Mouse (Mus musculus) right cerebral cortex, postnatal 14 days (tissue): Measurements from ENCODE around the gene Tab1.
"Not testable (repeated sequence)": the region's sequence is repeated elsewhere in the genome, so short reads cannot be mapped to it uniquely, and the experiment has no call there.

Experiments used
- DNase-seq: peaks from one replicate; pipeline ENCODE4 v3.0.0; 2022

Gene Tab1

DNA sequence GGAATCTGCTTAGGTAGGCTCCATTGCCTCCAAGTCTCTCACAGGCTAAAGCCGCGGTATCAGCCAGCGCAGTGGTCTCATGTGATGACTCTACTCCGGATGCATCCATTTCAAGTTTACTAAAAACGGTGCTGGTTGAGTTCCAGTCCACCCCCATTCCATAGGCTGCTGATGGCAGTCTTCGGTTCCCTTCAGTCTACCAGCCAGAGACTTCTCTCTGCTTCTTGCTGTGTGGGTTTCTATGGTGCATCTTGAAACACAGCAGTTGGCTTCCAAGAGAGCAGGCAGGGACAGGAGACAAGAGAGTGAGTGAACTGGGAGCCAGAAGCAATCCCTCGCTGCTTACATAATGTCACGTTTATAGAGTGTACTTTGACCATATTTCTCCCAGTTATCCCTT, 25.8 kb upstream of the Tab1 start:
- no peak for DNase-seq

DNA sequence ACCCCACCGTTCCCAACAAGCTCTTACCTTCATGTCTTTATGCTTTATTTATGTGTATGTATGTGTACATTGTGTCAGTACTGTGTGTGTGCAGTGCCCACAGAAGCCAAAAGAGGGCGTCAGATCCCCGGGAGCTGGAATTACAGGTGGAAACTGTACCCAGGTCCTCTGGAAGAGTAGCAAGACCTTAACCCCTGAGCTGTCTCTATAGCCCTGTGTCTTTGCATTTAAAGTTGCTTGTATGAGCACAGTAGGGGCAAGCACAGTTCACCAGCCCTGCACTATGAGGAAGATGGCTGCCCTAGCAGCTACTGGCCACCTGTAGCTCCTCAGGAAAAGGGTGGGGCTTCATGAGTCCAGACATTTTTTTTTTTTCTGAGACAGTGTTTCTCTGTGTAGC, 25.4 kb upstream of the Tab1 start:
- no peak for DNase-seq

DNA sequence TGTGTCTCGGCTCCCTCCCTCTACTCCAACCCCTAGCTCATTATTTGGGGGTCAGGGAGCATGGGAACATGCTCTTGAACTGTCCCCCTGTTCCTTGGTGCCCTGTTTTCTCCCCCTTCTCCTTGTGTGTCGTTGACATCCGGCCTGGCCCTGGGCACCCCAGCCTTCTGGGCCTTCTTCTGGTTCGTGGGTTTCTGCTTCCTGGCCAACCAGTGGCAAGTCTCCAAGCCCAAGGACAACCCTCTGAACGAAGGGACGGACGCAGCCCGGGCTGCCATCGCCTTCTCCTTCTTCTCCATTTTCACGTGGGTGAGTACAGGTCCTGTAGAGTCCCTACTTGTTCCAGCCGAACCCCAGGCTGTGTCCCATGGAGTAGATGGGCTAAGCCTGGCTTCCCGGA, 21.5 kb upstream of the Tab1 start:
- no peak for DNase-seq

DNA sequence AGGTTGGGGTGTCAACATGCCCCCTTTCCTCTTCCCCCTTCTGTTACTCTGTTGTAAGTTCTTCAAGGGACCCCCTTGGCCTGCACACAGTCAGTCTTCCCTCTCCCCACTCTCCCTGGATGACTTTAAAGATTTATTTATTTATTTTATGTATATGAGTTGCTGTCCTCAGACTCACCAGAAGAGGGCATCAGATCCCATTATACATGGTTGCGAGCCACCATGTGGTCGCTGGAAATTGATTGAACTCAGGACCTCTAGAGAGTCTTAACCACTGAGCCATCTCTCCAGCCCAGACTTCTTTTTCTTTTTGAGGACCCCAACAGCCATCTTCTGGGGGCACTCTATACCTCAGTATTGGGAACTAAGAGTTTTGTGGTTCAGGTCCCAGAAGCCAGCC, 20.4 kb upstream of the Tab1 start:
- no peak for DNase-seq

DNA sequence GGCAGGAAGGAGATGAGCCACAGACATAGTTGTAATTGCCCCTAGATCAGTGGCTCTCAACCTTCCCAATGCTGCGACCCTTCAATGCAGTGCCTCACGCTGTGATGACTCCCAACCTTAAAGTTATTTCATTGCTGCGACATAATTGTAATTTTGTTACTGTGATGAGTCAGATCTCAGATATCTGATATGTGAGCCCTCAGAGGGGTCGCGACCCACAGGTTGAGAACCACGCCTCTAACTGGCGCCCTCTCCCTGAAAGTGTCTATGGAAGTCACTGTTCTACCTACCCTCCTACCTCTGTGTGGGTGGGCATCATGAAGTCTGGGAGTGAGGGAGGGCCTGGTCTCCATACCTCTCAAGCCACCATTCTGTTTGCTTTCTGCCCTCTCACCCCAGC, 18.5 kb upstream of the Tab1 start:
- DNase-seq: no peak

DNA sequence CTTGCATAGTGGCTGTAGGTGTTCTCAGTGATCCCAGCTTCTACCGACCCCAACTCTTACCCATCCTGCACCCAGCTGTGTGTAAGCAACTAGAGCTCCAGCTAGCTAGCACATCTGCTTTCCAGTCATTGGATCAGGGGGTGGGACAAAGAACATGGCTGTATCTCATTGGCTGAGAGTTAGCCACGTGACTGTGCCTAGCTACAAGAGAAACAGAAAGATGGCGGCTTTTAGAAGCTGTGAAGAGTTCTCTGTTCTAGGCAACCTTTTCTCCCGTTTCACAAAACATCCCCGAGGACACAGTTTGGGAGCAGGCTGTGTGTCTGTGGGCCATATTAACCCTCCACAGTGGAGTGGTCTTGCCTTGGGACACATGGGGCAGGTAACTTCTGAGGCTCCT, 17.7 kb upstream of the Tab1 start:
- DNase-seq: no peak

DNA sequence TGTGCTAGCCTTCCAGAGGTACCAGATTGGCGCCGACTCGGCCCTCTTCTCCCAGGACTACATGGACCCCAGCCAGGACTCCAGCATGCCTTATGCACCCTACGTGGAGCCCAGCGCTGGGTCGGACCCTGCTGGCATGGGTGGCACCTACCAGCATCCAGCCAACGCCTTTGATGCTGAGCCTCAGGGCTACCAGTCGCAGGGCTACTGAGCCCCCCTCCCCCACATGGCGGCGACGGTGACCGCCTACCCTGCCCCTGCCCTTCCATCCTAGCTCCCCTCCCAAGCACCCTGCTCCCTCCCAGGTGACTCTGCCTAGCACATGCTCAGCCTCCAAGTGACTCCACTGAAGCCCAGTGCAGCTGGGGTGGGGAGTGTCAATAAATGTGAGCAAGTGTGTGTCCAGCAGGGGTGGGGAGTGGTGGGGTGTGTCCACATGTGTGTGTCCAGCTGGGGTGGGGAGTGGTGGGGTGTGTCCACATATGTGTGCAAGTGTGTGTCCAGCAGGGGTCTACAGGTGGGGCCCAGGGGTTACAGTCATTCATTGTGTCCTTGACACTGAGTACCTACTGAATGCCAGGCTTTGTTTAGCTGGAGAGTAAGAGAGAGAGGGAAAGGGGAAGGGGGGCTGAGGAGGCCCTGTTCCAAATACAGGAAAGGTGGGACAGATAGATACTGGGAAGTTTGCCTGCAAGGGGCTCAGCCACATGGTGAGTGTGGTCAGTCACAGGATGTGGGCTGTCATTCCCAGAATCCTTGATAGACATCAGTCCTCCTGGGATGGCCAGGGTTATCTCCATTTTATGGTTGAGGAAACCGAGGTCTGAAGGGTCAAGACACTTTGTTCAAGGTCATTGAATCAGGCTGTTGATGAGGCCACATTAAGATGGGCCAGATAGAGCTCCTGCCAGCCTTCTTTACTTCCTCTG, 16.8 kb upstream of the Tab1 start:
- no peak for DNase-seq

DNA sequence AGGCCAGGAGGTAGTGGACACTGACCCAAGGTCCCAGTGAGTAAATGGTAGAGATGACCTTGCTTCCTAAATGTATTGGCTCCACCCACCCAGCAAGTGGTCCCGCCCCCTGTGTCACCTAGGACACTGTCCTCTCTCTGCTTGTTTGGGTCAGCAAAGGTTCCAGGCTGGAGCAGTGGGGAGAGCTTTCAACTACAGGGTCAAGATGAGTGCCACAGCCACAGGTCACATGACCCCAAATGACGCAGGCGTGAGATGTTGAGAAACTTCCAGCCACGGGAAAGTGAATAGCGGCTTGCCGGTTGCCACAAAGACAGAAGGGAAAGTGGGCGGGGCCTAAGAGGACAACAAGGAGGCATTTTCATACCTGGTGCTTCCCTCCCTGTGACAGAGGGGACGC, 15.8 kb upstream of the Tab1 start:
- DNase-seq: no peak

DNA sequence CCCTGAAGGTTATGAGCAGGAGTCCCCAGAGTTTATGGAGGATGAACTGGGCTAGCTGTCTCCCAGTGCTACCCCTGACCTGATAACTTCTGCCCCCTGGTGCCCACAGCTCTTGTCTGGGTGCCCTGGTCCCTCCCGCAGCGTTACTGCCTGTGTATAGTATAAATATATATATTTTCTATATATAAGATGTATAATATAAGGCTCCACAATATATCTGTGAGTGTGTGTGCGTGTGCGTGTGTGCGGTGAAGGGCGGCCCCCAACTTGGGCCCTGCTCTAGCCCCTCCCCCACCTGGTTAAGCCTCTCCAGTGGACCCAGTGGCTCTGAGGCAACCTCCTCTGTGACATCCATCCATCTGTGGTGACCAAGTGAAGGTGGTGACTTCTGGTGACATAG, 13.9 kb upstream of the Tab1 start:
- no peak for DNase-seq

DNA sequence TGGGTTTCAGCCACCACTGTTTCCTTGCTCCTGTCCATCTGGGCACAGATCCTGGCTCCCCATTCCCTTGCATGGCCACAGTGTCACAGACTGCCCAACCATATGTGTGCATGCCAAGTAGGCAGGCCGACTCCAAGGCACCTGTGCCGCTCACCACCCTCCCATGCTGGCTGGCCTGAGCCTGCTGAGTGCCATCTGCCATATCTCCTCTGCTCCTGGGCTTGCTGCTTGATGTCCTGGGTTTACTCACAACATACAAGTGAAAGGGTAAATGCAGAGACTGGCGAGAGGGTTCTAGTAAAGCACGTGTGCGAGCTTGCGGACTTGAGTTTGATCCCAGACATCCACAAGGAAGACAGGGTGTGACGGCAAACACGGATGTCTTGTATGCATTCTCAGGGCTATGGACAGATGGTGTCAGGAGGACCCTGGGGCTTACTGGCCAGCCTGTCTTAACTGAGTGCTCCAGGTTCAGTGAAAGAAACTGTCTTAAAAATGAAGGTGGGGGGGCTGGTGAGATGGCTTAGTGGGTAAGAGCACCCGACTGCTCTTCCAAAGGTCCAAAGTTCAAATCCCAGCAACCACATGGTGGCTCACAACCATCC, 11.1 kb upstream of the Tab1 start:
- DNase-seq: no peak

DNA sequence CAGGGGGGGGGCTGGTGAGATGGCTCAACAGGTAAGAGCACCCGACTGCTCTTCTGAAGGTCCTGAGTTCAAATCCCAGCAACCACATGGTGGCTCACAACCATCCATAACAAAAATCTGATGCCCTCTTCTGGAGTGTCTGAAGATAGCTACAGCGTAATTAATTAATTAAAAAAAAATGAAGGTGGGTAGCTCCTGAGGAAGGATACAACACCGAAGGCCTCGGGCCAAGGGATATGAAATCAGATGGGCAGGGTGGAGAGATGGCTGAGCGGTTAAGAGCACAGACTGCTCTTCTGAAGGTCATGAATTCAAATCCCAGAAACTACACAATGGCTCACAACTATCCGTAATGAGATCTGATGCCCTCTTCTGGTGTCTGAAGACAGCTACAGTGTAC, 10.5 kb upstream of the Tab1 start:
- DNase-seq: not testable (repeated sequence)

DNA sequence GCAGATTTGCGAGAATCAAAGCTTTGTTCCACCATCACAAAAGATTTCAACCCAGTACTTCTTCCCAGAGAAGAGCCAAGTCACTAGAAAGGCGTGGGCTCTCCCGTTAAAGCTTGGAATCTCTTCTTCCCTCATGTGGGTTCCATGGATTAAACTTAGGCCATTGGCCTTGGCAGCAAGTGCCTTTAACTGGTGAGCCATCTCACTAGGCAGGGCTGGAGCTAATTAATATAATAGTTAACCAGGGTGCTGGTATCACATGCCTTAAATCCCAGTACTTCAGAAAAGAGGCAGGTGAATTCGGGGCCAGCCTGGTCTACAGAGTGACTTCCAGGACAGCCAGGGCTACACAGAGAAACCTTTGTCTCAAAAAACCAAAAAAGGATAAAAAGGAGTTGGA, 8.3 kb upstream of the Tab1 start:
- DNase-seq: no peak

DNA sequence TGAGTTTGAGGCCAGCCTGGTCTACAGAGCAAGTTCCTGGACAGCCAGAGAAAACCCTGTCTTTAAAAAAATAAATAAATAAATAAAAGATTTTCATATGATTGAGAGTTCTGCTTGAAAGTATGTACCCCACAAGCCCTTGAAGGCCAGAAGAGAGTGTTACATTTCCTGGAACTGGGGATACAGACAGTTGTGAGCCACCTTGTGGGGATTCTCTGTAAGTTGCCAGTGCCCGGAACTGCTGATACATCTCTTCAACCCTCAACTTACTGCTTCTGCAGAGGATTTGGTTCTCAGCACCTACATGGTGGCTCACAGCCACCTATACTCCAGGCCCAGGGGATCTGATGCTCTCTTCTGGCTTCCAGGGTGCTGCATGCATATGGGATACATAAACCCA, 5.7 kb upstream of the Tab1 start:
- no peak for DNase-seq

DNA sequence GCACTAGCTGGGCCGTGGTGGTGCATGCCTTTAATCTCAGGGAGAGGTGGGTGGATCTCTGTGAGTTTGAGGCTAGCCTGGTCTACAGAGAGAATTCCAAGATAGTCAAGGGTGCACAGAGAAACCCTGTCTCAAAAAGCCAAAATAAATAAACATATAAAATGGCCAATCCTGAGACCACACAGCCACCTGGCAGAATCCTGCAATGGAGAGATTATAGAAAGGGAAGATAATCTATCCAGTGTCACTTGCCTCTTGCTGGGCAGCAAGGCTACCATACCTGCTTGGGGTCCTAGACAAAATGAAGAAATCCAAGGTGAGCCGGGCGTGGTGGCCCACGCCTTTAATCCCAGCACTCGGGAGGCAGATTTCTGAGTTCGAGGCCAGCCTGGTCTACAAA, 2.9 kb upstream of the Tab1 start:
- DNase-seq: no peak

DNA sequence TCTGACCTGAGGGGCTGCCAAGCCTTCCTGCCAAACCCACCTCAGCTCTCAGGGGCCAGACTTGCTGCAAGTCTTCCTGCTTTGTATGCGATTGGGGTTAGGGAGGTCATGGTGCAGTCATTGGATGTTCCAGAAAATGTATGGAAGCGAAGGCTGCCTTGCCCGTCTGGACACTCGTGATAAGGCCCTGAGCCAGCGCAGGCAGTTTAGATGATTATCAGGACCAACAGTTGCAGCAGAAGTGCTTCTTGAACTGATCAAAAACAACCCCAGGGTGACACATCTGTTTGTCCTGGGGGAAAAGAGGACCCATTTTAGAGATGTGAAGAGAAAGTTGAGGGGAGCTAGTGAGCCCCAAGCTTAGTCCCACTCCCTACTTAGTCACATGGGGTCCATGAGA, 2.2 kb upstream of the Tab1 start:
- DNase-seq: no peak

DNA sequence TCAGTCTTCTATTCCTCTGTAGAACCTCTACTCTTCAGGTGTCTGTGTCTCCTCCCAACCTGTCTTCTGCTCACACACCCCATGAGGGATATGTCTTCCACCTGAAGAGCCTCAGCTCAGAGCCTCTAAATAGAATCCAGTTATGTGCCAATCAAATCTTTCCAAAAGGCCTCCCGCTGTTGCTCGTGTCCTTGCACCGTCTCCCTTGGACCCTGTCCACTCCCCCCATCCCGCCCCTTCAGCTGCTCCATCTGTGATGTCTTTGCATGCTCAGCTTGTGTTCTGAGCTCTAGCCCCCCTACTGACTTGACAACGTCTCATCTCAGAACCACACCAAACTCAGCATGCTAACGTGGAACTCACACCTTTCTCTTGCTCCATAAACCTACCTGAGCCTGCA, 1.5 kb upstream of the Tab1 start:
- DNase-seq: no peak

DNA sequence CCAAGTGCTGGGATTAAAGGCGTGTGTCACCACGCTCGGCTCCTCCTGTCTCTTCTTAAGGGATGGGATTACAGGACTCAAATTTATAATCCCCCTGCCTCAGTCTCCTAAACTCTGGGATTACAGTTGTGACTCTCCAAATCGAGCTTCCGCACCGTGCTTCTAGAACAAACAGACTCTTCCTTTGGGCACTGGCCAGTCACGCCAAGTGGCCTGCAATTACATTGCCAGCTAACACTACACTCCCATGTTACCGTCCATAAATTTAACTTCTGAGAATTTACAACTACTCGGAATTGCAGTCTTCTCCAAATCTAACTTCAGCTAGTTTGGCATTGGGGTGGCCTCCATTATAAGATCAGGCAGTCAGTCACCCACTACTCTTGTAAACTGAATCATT, 475 bp upstream of the Tab1 start:
- DNase-seq: no peak

DNA sequence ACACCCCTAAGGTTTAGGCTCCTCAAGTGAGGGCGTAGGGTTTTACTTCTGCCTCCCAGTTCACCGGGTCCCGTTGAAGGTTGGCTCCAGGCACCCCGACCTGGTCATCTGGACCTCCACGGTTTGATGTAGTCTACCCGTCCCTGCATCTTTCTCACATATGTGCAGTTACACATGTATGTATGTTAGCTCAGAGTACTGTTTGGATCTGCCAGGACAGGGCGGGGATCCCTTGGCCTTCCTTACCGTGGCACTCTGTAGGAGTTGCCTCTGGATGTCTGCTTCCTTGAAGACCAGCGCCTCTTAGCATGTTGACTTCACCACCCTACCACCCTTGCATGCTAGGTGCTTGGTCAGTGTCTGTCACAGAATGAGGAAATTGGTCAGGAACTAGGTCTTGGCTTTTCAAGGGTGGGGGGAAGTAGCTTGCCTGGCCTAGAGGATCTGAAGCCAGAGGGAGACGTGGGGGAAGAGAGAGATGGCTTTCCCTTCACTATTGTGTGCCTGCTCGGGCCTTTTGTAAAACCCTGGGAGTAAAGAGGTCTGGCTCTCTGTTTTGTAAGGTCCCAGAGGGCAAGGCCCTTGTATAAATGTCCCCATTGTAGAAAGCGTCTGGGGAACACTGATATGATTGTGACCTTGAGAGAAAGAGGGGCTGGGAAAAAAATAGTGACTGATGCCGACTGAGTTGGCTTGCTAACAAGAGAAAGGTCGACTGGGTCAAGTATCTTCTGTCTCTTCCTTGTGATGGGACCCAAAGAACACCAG, 939 bp downstream of the Tab1 start:
- no peak for DNase-seq

DNA sequence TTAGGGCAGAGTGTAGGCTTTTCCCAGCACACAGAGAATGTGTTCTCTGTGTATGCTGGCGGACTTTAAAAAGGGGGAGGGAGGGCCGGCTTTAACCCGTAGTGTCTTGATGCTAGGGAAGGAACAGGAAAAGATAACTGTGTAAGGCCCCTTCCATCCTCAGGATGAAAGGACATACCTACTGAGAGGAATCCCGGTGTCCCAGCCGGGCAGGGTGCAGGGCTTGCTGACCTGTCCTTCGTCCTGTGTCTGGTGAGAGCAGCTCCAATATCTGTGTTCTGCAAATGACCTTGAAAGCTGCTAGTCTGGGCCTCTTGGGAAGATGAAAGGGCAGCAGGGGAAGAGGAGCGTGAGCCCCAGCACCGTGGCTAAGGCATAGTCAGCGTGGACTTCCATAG, 1.5 kb downstream of the Tab1 start:
- DNase-seq: no peak

DNA sequence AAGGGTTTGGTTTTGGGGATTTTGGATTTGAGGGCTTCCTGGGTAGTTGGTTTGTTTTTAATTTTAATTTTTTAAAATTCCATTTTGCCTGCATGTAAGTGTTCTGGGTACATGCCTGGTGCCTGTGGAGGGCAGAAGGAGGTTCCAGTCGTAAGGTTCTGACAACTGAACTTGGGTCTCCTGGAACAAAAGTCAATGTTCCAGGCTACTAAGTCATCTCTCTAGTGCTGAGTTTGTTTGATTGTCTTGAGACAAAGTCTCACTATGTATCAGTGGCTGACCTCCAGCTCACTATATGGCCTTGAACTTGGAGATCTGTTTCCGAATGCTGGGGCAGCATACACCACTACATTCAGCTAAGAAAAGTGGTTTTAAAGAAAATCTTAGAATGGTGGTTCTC, 2.6 kb downstream of the Tab1 start:
- no peak for DNase-seq

DNA sequence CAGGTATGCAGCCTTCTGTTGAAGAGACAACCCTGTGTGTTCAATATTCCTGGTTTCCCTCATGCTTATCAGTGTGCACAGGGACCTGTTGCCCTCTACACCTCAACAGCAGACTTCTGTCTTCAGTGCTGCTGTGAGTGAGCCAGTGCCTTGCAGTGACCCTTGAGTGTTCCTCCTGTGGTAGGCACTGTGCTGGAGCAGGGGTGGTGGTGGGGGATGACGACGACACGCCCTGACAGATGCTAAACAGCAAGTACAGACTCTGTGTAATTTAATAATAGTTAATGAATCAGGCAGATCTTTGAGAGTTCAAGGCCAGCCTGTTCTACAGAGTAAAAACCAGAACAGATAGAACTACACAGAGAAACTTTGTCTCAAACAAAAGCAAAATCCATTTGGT, 3.7 kb downstream of the Tab1 start:
- DNase-seq: no peak

DNA sequence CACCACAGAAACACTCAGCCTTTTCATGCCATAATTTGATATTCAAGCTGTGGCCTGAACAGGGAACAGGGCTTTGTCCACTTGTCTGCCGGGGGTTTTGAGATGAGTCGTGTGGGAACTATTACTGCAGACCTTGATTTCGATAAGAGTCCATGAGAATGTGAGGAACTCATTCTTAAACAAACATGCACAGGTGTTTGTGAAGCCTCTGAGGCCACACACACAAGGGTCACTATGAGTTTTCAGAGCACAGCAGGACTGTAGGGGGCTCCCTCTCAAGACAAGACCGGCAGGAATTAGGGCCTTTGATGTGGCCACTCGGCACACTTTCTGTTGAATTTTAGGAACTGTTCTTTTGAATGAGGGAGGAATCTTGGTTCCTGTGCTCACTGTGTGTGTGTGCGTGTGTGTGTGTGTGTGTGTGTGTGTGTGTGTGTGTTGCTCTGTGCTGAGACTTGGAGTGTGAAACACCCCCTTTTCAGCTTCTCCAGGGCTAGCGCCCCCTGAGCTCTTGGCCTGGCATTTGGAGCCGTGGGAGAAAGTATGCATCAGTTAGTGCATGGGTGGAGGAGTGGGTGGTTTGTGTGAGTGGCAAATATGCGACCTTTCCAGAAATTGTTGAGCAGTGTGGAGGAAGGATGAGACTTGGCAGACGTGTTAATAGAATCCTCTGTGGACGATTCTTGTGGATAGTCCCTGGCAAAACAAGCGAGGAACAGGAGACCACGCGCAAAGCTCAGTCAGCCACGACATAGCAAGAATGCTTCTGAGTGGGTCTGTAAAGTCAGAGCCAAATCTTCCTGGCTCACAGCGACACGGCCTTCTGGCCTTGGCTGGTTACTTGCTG, 5.2 kb downstream of the Tab1 start:
- no peak for DNase-seq

DNA sequence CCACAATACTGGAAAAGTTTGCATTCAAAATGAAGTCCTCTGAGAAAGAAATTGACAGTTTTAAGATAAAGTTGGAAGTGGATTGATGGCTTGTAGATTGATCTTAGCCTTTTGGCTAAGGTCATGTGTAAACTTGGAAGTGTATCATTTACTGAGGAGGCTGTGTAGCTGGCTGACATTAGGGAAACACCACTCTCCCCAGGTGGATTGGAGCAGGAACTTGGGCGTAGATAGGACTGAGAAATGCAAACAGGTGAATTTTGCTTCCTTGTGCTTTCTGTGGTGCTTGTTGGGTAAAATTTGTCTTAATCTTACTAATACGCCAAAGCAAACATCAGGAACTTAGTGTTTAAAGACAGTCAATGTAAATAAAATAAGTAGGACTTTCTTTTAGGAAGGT, 7.4 kb downstream of the Tab1 start:
- DNase-seq: no peak
